Mouse (Mus musculus): ENCODE measurements around the gene Cnnm4. TPM values are rescaled to one million over a fixed set of nuclear protein-coding genes. Genes with fewer than 3 reads are reported as not detected.
A peak's percentile ranks its signal among the peaks of the same experiment; 100 is the strongest.

The Cnnm4 gene
- polyA plus RNA-seq, 1 experiment, result 8.5 TPM

GRCm38 (mm10) chr1:36556553-36557456 lies 85.4 kb downstream of the Cnnm4 start:
- peak; percentile 87 for TF ChIP-seq CTCF (IDR thresholded peaks at IDR 0.05; ENCODE audit: low read depth, low read length)
- peak; percentile 18; the same call in 1 of the 2 replicates for TF ChIP-seq POLR2A (IDR thresholded peaks at IDR 0.05; ENCODE audit: borderline replicate concordance, low read depth, low read length)
- H3K27ac ChIP-seq (ENCODE audit: insufficient read depth, low read depth, low read length), result peak overlapping the region; percentile 80
- H3K4me3 ChIP-seq (ENCODE audit: insufficient read depth, low read length), result peak overlapping the region; percentile 78
- peaks cover 24% of the 10 kb centered on the region for H3K4me1 ChIP-seq (ENCODE audit: control insufficient read depth, insufficient read depth, low read length)

DNA sequence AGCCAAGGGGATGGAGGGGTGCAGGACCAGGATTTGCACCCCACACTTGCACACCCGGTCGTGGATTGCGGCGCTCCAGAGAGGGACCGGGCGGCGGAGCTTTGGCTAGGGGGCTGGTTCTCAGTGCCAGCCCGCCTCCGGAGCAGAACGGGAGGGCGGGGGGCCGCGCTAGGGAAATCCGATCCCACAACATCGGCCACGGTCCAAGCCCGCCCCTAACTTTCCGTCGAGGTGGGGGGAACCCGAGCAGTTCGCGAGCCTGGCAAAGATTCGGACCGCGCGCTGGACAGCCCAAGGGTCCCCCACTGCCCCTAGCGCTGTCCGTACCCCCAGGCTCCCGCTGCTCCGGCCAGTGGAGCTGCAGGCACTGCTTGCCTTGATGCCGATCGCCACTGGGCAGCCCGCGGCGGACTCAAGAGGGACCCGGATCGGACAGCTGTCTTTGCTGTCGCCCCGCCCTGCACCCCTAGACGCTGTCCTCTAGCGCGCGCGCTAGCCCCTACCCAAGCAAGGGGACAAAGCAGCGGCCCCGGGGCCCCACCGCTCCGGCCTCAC lies 86.1 kb downstream of the Cnnm4 start:
- peak overlapping the region; percentile 78 for H3K4me3 ChIP-seq (ENCODE audit: insufficient read depth, low read length)
- H3K27ac ChIP-seq (ENCODE audit: insufficient read depth, low read depth, low read length), result peak overlapping the region; percentile 9; the same call in 1 of the 2 replicates
- peaks cover 24% of the 10 kb centered on the region for H3K4me1 ChIP-seq (ENCODE audit: control insufficient read depth, insufficient read depth, low read length)
- TF ChIP-seq POLR2A (IDR thresholded peaks at IDR 0.05; ENCODE audit: borderline replicate concordance, low read depth, low read length) (no peak), CTCF (IDR thresholded peaks at IDR 0.05; ENCODE audit: low read depth, low read length) (0 out of 2 replicates have a peak, but pooled peaks have one; percentile 1)

Other genes with a start within 250 kb of the Cnnm4 start
- 38.3 and 43.1 TPM in 2 replicates for gene Uggt1, start 226.9 kb upstream of the Cnnm4 start, polyA plus RNA-seq (2012; ENCODE audit: insufficient read depth, insufficient read length, missing spikeins)
- gene Neurl3, start 196.9 kb upstream of the Cnnm4 start, polyA plus RNA-seq (2012; ENCODE audit: insufficient read depth, insufficient read length, missing spikeins), result 168 and 181 TPM in 2 replicates
- 9.4 and 12.7 TPM in 2 replicates for gene Arid5a, start 163.9 kb upstream of the Cnnm4 start, polyA plus RNA-seq (2012; ENCODE audit: insufficient read depth, insufficient read length, missing spikeins)
- 23.1 and 27.1 TPM in 2 replicates for gene Kansl3, start 102.4 kb upstream of the Cnnm4 start, polyA plus RNA-seq (2012; ENCODE audit: insufficient read depth, insufficient read length, missing spikeins)
- not detected in 2 replicates for gene Fer1l5, start 99.3 kb upstream of the Cnnm4 start, polyA plus RNA-seq (2012; ENCODE audit: insufficient read depth, insufficient read length, missing spikeins)
- 38.9 and 40.8 TPM in 2 replicates for gene Lman2l, start 26.3 kb upstream of the Cnnm4 start, polyA plus RNA-seq (2012; ENCODE audit: insufficient read depth, insufficient read length, missing spikeins)
- 19.9 and 22.9 TPM in 2 replicates for gene Cnnm3, start 40.2 kb downstream of the Cnnm4 start, polyA plus RNA-seq (2012; ENCODE audit: insufficient read depth, insufficient read length, missing spikeins)
- gene Ankrd23, start 65.3 kb downstream of the Cnnm4 start, polyA plus RNA-seq (2012; ENCODE audit: insufficient read depth, insufficient read length, missing spikeins), result 5.5 and 7.6 TPM in 2 replicates
- 1.5 and 3.5 TPM in 2 replicates for gene Gm42417, start 67.8 kb downstream of the Cnnm4 start, polyA plus RNA-seq (2012; ENCODE audit: insufficient read depth, insufficient read length, missing spikeins)
- gene Ankrd39, start 75.8 kb downstream of the Cnnm4 start, polyA plus RNA-seq (2012; ENCODE audit: insufficient read depth, insufficient read length, missing spikeins), result 6.2 and 6.8 TPM in 2 replicates
- 1.3 and 2.4 TPM in 2 replicates for gene Sema4c, start 86.7 kb downstream of the Cnnm4 start, polyA plus RNA-seq (2012; ENCODE audit: insufficient read depth, insufficient read length, missing spikeins)
- gene Fam178b, start 211.6 kb downstream of the Cnnm4 start, polyA plus RNA-seq (2012; ENCODE audit: insufficient read depth, insufficient read length, missing spikeins), result not detected in 2 replicates
- 491 and 523 TPM in 2 replicates for gene Cox5b, start 219.8 kb downstream of the Cnnm4 start, polyA plus RNA-seq (2012; ENCODE audit: insufficient read depth, insufficient read length, missing spikeins)
- not detected in 2 replicates for gene 4933424G06Rik, start 238.5 kb downstream of the Cnnm4 start, polyA plus RNA-seq (2012; ENCODE audit: insufficient read depth, insufficient read length, missing spikeins)
- gene Actr1b, start 242.8 kb downstream of the Cnnm4 start, polyA plus RNA-seq (2012; ENCODE audit: insufficient read depth, insufficient read length, missing spikeins), result 41.9 and 43.7 TPM in 2 replicates